Mouse (Mus musculus) c-Kit-negative CD71-positive TER-119-positive erythroid progenitor cells, embryonic 14.5 days (primary cell): Measurements from ENCODE around the gene Car5b.

ENCODE experiments used
- DNase-seq: peaks from one replicate; pipeline ENCODE4 v3.0.0-alpha.2; 2013; ENCODE audit warnings: low read depth, low spot score

Gene Car5b

DNA sequence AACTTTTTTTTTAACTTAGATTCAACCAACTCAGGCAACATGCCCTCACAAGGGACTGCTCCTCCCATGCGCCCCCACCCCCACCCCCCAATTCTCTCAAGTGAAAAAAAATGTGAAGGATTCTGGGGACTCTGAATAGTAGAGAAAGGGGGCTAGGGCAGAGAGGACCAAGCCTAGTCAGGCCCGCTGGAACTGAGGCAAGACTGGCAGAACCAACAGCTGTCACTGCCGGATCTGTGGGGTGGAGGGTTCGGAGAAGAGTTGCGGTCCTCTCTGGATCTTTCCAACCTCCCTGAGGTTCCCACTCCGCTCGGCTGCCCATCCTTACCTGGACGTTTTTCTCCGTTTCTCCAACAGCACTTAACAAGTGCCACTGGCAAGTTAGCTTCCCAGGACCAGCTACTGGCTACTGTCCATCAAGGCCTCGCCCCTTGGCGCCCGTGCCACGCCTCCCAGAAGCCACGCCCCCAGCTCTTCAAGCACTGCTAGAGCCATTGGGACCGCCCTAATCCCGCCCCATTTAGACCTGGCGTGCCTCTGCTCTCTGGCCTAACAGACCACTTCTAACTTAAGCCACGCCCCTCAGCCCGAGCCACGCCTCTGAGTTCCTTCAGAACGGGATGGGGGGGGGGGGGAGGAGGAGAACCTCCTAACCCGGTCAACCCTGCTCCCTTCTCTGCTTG is at the start of gene Car5b:
Car5b (minus strand) TSS at position 391 of the 683 bp plus-strand sequence.
- peak; percentile 61 for DNase-seq

DNA sequence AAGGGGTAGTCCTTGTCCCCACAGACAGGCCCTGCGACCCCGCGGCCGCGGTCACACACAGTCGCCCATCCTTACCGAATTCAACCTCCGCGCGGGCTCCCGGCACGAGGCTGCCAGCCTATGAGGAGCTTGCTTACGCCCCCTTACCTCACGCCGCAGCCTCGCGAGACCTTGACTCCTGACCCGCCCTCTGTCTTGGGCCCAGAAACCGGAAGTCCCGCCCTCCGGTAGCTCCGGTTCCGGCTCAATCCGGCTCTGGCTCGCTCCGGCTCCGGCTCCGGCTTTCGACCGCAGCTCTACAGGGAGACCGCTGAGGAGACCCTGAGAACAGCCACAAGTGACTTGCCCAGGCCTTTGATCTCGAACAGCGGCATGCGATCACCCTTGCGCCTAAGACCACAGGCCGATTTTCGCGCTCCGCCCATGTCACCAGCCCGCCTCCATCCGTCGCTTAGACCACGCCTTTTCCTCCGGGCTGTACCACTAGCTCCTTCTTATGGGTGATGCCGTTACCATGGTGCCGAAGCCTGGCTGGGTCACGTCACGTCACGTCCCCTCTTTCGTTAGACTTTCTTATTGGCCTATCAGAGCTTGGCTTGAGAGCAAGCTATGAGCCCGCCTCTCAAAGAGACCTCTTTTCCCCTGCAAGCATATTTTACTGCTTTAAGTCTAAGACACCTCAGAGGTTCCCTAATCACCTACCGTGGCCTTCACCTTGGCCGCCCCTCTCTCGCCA is 48.4 kb upstream of the Car5b start, which contains the start of gene Siah1b:
Siah1b (minus strand) TSS at position 454 of the 736 bp plus-strand sequence.
- DNase-seq = peak; percentile 84

DNA sequence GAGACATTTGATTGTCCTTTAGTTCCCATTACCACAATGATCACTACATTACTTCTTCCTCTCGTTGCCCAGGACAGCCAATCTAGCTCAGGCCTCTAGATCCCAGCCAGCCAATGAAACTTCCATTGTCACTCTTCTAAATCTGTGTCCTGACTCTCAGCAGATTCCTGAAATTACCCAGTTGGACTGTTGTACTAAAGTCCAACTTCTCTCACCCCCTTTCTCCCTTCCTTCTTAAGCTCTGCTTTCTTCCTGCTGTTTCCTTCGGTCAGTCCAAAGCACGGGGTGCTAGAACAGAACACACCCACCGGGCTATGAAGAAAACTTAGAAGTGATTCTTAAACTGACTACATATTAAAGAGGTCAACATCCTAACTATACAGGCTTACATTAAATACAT is 41.2 kb upstream of the Car5b start:
- DNase-seq = no peak

GRCm38 (mm10) chrX:164066185-164066584 is 38.4 kb upstream of the Car5b start:
- peak; percentile 54 for DNase-seq

GRCm38 (mm10) chrX:164059070-164059469 is 31.3 kb upstream of the Car5b start:
- no peak for DNase-seq

DNA sequence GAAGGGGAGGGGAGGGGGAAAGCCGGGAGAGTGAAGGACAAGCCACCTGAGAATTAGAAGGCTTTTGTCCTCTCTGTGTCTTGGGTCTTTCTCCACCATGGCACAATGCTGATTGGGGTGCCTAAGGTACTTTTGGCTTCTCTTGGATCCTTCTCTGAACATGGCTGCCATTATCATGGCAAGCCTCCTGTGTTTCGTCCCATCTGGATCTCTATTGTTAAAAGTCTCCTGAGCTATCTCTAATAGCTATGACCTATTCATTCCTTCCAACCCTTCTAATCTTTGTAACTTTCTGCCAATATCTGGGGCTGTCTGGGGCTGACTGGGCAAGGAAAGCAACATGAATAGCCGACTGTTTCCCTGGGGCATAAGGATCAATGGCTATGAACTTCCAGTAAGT is 30.7 kb upstream of the Car5b start:
- no peak for DNase-seq

DNA sequence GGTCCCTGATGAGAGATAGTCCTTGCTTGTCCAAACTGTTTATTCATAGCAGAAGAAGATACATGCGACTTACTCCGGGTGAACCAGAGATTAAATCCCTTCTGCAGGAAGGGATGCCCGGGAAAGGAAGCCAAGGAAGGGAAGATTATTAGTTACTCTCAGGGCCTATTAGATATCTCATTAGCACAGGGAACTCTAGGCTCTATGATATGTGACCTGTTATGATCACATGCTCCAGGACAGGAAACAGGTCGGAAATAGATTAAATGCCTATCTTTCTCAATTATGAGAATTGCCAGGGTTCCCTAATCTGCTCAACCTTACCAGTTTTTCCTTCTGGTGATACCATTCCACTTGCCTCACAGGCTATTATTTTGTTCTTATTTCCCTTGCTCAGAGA is 27.9 kb upstream of the Car5b start:
- DNase-seq = no peak

DNA sequence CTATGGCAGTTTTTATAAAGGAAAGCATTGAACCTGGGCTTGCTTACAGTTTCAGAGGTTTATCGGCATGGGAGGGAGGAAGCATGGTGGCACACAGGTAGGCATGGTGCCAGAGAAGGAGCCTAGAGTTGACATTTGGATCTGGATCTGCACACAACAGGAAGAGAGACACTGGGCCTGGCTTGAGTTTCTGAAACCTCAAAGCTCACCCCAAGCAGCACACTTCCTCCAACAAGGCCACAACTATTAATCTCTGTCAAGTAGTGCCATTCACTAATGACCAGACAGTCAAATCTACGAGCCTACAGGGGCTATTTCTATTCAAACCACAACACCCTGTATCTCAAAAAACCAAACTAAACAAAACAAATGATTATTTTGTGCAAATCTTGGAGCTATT is 18.9 kb upstream of the Car5b start:
- no peak for DNase-seq

GRCm38 (mm10) chrX:164042069-164042468 is 14.3 kb upstream of the Car5b start:
- no peak for DNase-seq

- no peak for DNase-seq
These were observed 11.1 kb upstream of the Car5b start for GRCm38 (mm10) chrX:164038882-164039281.

DNA sequence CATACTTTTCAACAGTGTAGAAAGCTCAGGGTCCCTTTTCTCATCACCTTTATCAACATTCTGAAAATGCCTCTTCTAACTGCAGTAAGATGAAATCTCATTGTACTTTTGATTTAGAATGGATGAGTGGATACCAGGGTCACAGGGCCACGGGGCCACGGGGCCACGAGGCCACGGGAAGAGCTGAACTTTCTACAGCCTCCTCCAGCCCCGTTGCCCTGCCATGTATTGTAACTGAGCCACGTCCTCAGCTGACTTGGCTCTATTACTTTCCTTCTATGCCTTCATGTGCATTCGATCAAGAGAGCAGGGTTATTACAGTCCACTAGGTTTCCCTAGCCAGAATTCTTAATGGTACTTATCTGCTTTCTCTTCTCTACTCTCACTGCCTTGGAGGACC is 8.1 kb upstream of the Car5b start:
- DNase-seq = no peak

- no peak for DNase-seq
These were observed 7.6 kb upstream of the Car5b start for GRCm38 (mm10) chrX:164035401-164035800.

DNA sequence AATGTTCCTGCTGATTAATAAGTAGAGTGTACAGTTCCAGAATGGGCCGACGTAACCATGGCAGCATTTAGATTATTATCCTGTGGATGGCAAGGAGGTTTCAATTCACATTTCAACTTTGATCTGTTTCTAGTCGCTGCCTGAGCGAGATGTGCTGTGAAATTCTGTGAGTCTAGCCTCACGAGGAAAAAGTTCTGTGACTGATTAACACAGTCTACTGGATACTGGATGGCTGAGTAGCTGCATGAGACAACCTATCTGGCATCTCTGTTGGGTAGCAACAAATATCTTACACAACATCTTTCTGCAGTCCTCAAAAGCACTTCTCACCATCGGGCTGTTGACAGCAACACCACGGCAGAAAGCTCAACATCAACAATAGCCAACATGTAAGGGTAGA is 4.7 kb upstream of the Car5b start:
- DNase-seq = no peak

GRCm38 (mm10) chrX:164015636-164016035 is 12.2 kb downstream of the Car5b start:
- no peak for DNase-seq

DNA sequence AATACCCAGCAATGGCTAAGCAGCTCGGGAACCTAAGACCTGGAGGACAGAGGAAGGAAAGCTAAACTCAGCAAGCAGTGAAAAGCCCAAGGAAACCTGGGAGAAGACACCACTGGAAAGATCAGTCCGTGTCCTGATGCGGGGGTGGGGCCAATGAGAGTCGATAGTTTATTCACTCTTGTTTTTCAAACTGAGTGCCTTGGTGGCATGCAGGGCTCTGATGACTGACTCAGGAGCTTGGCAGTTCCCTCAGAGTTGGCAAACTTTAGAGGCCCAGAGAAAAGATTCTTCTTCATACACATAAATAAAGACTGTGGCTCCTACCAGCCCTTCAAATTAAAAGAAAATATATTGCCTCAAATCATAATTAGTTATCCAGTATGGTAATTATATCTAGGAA is 12.8 kb downstream of the Car5b start:
- DNase-seq = no peak

- no peak for DNase-seq
These were observed 14.5 kb downstream of the Car5b start for GRCm38 (mm10) chrX:164013318-164013717.

DNA sequence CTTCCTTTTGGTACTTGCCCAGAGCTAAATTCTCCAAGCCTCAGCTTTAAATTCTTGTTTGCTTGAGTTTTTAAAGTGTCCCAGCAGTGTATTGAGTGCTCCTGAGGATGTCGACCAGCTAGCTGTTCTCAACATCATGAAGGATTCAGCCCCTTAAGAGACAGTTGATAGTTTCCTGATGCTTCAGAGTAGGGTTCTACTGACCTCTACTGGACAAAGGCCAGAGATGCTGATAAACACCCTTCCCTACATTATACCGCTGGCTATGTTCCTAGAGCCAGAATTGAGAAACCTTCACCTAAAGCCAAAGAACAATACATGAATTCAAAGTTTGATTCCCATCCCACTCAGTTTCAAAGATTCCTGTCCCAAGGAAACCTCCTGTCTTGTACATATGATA is 23.0 kb downstream of the Car5b start:
- DNase-seq = no peak

GRCm38 (mm10) chrX:163999848-164000247 is 27.9 kb downstream of the Car5b start:
- no peak for DNase-seq

DNA sequence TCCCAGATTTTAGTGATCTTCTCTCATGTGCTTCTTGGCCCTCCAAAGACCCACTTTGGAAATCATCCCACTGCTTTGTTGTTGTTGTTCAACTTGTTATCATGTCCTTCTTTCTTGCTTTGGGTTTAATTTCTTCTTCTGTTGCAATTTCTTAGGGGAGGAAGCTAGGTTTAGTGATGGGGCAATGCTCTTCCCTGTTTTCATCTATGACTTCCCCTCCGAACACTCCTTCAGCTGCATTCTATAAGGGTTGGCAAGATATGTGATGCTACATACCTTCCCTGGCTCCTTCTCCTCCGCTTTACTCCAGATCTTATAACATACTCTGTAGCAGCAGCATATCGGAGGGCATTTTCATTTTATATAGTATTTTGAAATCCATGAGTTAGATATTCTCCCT is 31.0 kb downstream of the Car5b start:
- no peak for DNase-seq

- no peak for DNase-seq
These were observed 40.0 kb downstream of the Car5b start for GRCm38 (mm10) chrX:163987718-163988374.

GRCm38 (mm10) chrX:163982129-163982528 is 45.7 kb downstream of the Car5b start:
- DNase-seq = no peak

DNA sequence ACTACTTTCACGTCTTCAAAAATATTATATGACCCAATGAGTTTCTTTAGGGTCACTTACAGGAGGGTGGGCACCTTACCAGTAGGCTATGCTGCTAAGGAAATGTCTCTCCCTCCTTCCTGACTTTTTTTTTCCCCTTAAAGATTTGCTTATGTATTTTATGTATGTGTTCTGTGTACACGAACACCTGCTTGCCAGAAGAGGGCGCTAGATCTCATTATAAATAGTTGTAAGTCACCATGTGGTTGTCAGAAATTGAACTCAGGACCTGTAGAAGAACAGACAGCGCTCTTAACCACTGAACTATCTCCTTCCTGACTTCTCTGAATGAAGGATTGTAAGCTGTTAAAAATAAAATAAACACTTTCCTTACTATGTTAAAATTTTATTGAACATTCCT is 46.3 kb downstream of the Car5b start:
- DNase-seq = peak; percentile 6

DNA sequence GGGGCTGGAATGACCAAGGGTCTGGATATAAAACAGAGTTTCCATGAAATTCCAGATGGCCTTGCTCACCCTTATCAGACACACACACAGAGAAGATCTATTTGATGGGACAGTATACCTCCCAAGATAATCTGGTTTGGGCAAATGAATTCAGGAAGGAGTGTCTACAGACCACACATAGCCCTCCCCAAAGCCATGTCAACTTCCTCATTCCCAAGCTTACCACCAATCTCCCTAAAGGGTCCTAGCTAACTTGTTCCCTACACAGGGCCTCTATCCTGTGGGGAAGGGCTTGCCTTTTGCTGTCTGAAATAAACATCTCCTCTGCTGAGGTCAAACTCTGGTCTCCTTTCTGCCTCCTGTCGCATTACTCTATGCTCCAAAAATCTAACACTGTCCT is 46.7 kb downstream of the Car5b start:
- DNase-seq = no peak
